Mouse (Mus musculus) B cell, adult 67 days (primary cell): ENCODE data around the gene Med24. TPM values are rescaled to one million over a fixed set of nuclear protein-coding genes. Genes with fewer than 3 reads are reported as not detected.

ENCODE experiments used
- total RNA-seq, 2 experiments: library from RNA; stranded (reverse); gene quantifications; 4 replicates each; pipeline ENCODE4 v1.2.4; 2023

The Med24 gene
- 10 to 100 TPM; 95.9 to 99.3 TPM for total RNA-seq

GRCm38 (mm10) chr11:98729119-98729588 is at the start of gene Med24:
TSS of gene Med24 (minus strand) at chr11:98729435.

GRCm38 (mm10) chr11:98774582-98775347 is 45.5 kb upstream of the Med24 start, which contains the start of gene Nr1d1:
TSS of gene Nr1d1 (minus strand) at chr11:98775333.

GRCm38 (mm10) chr11:98740393-98741050 is 11.3 kb upstream of the Med24 start, which contains the start of gene Thra:
TSS of gene Thra (plus strand) at chr11:98740638.

GRCm38 (mm10) chr11:98701213-98701670 is 28.0 kb downstream of the Med24 start, which contains the start of gene Csf3:
TSS of gene Csf3 (plus strand) at chr11:98701263.

GRCm38 (mm10) chr11:98681786-98682745 is 47.2 kb downstream of the Med24 start, which contains the start of gene Psmd3:
TSS of gene Psmd3 (plus strand) at chr11:98682554.

GRCm38 (mm10) chr11:98664091-98664490 is 65.1 kb downstream of the Med24 start, which contains the start of gene Gsdma:
TSS of gene Gsdma (plus strand) at chr11:98664351.

Other genes with a start within 250 kb of the Med24 start
- gene Ikzf3, start 183.4 kb downstream of the Med24 start, total RNA-seq, result 100 to 1,000 TPM; 627 to 726 TPM
- gene Zpbp2, start 178.3 kb downstream of the Med24 start, total RNA-seq, result 10 to 100 TPM in 1 of 2 experiments, 1 to 10 TPM in 1; 4.8 to 12.8 TPM
- gene Ormdl3, start 142.1 kb downstream of the Med24 start, total RNA-seq, result 10 to 100 TPM; 19.3 to 19.6 TPM
- not detected for gene Lrrc3c, start 131.1 kb downstream of the Med24 start, total RNA-seq
- gene Gm12355, start 103.8 kb downstream of the Med24 start, total RNA-seq, result 10 to 100 TPM; 24.9 to 27.5 TPM
- gene Gsdma3, start 103.1 kb downstream of the Med24 start, total RNA-seq, result not detected
- gene Gsdma2, start 82.7 kb downstream of the Med24 start, total RNA-seq, result not detected
- not detected for gene Gsdma, start 65.1 kb downstream of the Med24 start, total RNA-seq
- gene Psmd3, start 46.9 kb downstream of the Med24 start, total RNA-seq, result 10 to 100 TPM; 70.5 to 80.3 TPM
- not detected for gene Csf3, start 28.2 kb downstream of the Med24 start, total RNA-seq
- 10 to 100 TPM in 1 of 2 experiments, 1 to 10 TPM in 1; 8.1 to 10.3 TPM for gene Thra, start 11.2 kb upstream of the Med24 start, total RNA-seq
- gene Nr1d1, start 45.9 kb upstream of the Med24 start, total RNA-seq, result 1 to 10 TPM; 1.5 to 2.3 TPM
- gene Msl1, start 66.1 kb upstream of the Med24 start, total RNA-seq, result 100 to 1,000 TPM; 146 to 155 TPM
- 100 to 1,000 TPM in 1 of 2 experiments, 10 to 100 TPM in 1; 94.5 to 108 TPM for gene Casc3, start 75.5 kb upstream of the Med24 start, total RNA-seq
- gene Rapgefl1, start 107.3 kb upstream of the Med24 start, total RNA-seq, result 1 to 10 TPM; 3.1 to 3.5 TPM
- 10 to 100 TPM; 49.3 to 49.6 TPM for gene Wipf2, start 134.2 kb upstream of the Med24 start, total RNA-seq
- gene Cdc6, start 178.4 kb upstream of the Med24 start, total RNA-seq, result 1 to 10 TPM; 2.0 to 3.0 TPM
- 10 to 100 TPM; 79.8 to 80.3 TPM for gene Rara, start 198.4 kb upstream of the Med24 start, total RNA-seq